Mouse (Mus musculus) CH12.LX (cell line): ENCODE results near the gene Gm39653.

Experiments used
- CHD1 ChIP-seq: IDR thresholded peaks from 2 replicates; pipeline ENCODE4 v1.6.1; 2012; ENCODE audit warnings: low read depth, low read length, improper control_type of control experiment, inconsistent platforms
- CTCF ChIP-seq, 2 experiments: IDR thresholded peaks in 1 of 2; conservative IDR thresholded peaks in 1 of 2; 2 replicates each; pipeline ENCODE4 v1.5.1; 2011 to 2012; ENCODE audit warnings: low read depth in 2 of 2, low read length in 2 of 2, improper control_type of control experiment in 1 of 2, inconsistent platforms in 1 of 2, mild to moderate bottlenecking in 1 of 2, moderate library complexity in 1 of 2
- MAFK ChIP-seq: IDR thresholded peaks from 2 replicates; pipeline ENCODE4 v1.6.1; 2011; ENCODE audit warnings: low read length, improper control_type of control experiment; ENCODE audit not compliant: insufficient replicate concordance
- MAX ChIP-seq: IDR thresholded peaks from 2 replicates; pipeline ENCODE4 v1.6.1; 2011; ENCODE audit warnings: low read length, improper control_type of control experiment
- POLR2A ChIP-seq: IDR thresholded peaks from 2 replicates; pipeline ENCODE4 v1.6.1; 2011; ENCODE audit warnings: low read depth, mild to moderate bottlenecking, improper control_type of control experiment, low read length
- TBP ChIP-seq: conservative IDR thresholded peaks from 2 replicates; pipeline ENCODE4 v1.6.1; 2011; ENCODE audit warnings: low read depth, low read length, improper control_type of control experiment
- UBTF ChIP-seq: IDR thresholded peaks from 2 replicates; pipeline ENCODE4 v1.6.1; 2012; ENCODE audit warnings: low read depth, mild to moderate bottlenecking, inconsistent platforms, low read length, improper control_type of control experiment, moderate library complexity
- ZKSCAN1 ChIP-seq: IDR thresholded peaks from 2 replicates; pipeline ENCODE4 v1.6.1; 2012; ENCODE audit warnings: low read depth, inconsistent platforms, low read length, improper control_type of control experiment, borderline replicate concordance

DNA sequence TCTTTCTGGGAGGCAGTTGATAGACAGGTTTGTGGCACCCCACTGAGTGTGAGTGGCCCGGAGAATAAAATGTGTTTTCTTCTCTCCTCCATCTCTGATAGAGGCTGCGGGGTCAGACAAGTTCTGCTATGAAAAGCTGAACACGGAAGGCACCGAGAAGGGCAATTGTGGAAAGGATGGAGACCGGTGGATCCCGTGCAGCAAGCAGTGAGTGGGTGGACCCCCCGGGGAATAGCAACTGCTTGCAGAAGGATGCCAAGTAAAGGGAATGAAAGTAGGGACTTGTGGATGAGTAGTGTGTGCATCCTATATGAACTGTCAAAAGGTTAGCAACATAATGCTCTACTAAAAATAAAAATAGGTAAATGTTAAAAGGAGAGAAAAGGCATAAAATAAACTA, 49.3 kb upstream of the Gm39653 start:
- TF ChIP-seq CHD1 (no peak), ZKSCAN1 (no peak), TBP (no peak), UBTF (no peak), POLR2A (no peak), CTCF (conservative IDR thresholded peaks at IDR 0.05 in 1 of 2, IDR thresholded peaks at IDR 0.05 in 1 of 2; ENCODE audit: low read depth in 2 of 2, low read length in 2 of 2) (no peak), MAX (no peak), MAFK (no peak)
